Mouse (Mus musculus): ENCODE measurements around the gene Gm12169. TPM values are rescaled to one million over a fixed set of nuclear protein-coding genes. Genes with fewer than 3 reads are reported as not detected.
"Not testable (repeated sequence)": the region's sequence is repeated elsewhere in the genome, so short reads cannot be mapped to it uniquely, and the experiment has no call there.

Gm12169 gene
- polyA plus RNA-seq (2015; fragmentation: Nextera tagmentation; extraction: Ambion mirVana), result not detected in 2 replicates

DNA sequence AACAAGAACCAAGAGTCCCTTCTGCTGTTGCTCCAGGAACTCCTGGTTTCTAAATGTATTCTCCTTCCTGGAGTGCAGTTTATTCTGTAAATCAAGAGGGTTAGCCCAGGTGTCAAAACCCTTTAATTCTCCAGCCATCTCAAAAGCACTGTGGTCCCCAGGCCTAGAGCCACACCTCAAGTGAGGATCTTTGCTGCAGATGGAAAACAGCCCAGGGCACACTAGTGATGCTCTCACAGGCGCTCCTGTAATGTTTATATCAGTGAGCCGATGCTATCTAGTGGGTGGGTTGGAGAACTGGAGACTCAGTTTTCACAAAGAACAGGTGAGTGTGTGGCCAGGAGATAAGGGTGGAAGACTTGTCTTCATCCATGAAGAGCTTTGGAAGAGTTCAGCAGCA, at the start of gene Gm12169:
TSS of gene Gm12169 (plus strand) at position 301 of the 400 bp plus-strand sequence.
- Histone ChIP-seq H3K4me3 (replicated peaks; ENCODE audit: low read length) (no peak within 1 kb of the TSS), H3K9me3 (ENCODE audit: control insufficient read depth, low read length) (no peaks in the 10 kb centered on the region), H3K4me1 (replicated peaks; ENCODE audit: control insufficient read depth, insufficient read depth, low read length) (no peaks in the 10 kb centered on the region), H3K27ac (ENCODE audit: low read length) (no peak within 1 kb of the TSS), H3K4me2 (ENCODE audit: low read length) (no peak within 1 kb of the TSS), H3K9ac (replicated peaks; ENCODE audit: low read depth, low read length) (no peak within 1 kb of the TSS), H3K36me3 (ENCODE audit: control insufficient read depth, insufficient read depth) (no peaks in the 10 kb centered on the region), H3K27me3 (replicated peaks; ENCODE audit: control insufficient read depth, insufficient read depth, low read length) (no peaks in the 10 kb centered on the region)
- 92% methylated on average over 2 of the region's 2 CpGs for WGBS
- ATAC-seq, result no peak

- Histone ChIP-seq H3K4me3 (replicated peaks; ENCODE audit: low read length) (no peak overlapping the region), H3K9me3 (ENCODE audit: control insufficient read depth, low read length) (no peaks in the 10 kb centered on the region), H3K36me3 (ENCODE audit: control insufficient read depth, insufficient read depth) (no peaks in the 10 kb centered on the region), H3K4me2 (ENCODE audit: low read length) (no peak overlapping the region), H3K4me1 (replicated peaks; ENCODE audit: control insufficient read depth, insufficient read depth, low read length) (no peaks in the 10 kb centered on the region), H3K27ac (ENCODE audit: low read length) (no peak overlapping the region), H3K9ac (replicated peaks; ENCODE audit: low read depth, low read length) (no peak overlapping the region), H3K27me3 (replicated peaks; ENCODE audit: control insufficient read depth, insufficient read depth, low read length) (no peaks in the 10 kb centered on the region)
- 93% methylated on average over 4 of the region's 4 CpGs for WGBS
- ATAC-seq, result no peak
Observed at GRCm38 (mm10) chr11:46474220-46474619, 49.8 kb upstream of the Gm12169 start.

DNA sequence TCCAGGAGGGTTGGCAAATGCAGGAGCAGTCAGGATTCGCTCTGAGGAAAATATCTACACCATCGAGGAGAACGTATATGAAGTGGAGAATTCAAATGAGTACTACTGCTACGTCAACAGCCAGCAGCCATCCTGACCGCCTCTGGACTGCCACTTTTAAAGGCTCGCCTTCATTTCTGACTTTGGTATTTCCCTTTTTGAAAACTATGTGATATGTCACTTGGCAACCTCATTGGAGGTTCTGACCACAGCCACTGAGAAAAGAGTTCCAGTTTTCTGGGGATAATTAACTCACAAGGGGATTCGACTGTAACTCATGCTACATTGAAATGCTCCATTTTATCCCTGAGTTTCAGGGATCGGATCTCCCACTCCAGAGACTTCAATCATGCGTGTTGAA, 44.7 kb upstream of the Gm12169 start:
- ATAC-seq, result no peak
- no peak overlapping the region for H3K9ac ChIP-seq (replicated peaks; ENCODE audit: low read depth, low read length)
- WGBS, result 88% methylated on average over 9 of the region's 9 CpGs
- no peaks in the 10 kb centered on the region for H3K27me3 ChIP-seq (replicated peaks; ENCODE audit: control insufficient read depth, insufficient read depth, low read length)
- no peaks in the 10 kb centered on the region for H3K9me3 ChIP-seq (ENCODE audit: control insufficient read depth, low read length)
- no peak overlapping the region for H3K4me2 ChIP-seq (ENCODE audit: low read length)
- no peaks in the 10 kb centered on the region for H3K36me3 ChIP-seq (ENCODE audit: control insufficient read depth, insufficient read depth)
- no peaks in the 10 kb centered on the region for H3K4me1 ChIP-seq (replicated peaks; ENCODE audit: control insufficient read depth, insufficient read depth, low read length)
- no peak overlapping the region for H3K4me3 ChIP-seq (replicated peaks; ENCODE audit: low read length)
- H3K27ac ChIP-seq (ENCODE audit: low read length), result no peak overlapping the region

DNA sequence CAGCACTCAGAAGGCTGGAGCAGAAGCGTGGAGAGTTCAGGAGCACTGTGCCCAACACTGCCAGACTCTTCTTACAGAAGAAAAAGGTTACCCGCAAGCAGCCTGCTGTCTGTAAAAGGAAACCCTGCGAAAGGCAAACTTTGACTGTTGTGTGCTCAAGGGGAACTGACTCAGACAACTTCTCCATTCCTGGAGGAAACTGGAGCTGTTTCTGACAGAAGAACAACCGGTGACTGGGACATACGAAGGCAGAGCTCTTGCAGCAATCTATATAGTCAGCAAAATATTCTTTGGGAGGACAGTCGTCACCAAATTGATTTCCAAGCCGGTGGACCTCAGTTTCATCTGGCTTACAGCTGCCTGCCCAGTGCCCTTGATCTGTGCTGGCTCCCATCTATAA, 43.5 kb upstream of the Gm12169 start:
- Histone ChIP-seq H3K9me3 (ENCODE audit: control insufficient read depth, low read length) (no peaks in the 10 kb centered on the region), H3K9ac (replicated peaks; ENCODE audit: low read depth, low read length) (no peak overlapping the region), H3K27ac (ENCODE audit: low read length) (no peak overlapping the region), H3K27me3 (replicated peaks; ENCODE audit: control insufficient read depth, insufficient read depth, low read length) (no peaks in the 10 kb centered on the region), H3K36me3 (ENCODE audit: control insufficient read depth, insufficient read depth) (no peaks in the 10 kb centered on the region), H3K4me1 (replicated peaks; ENCODE audit: control insufficient read depth, insufficient read depth, low read length) (no peaks in the 10 kb centered on the region), H3K4me3 (replicated peaks; ENCODE audit: low read length) (no peak overlapping the region), H3K4me2 (ENCODE audit: low read length) (no peak overlapping the region)
- WGBS, result 86% methylated on average over 7 of the region's 7 CpGs
- no peak for ATAC-seq

DNA sequence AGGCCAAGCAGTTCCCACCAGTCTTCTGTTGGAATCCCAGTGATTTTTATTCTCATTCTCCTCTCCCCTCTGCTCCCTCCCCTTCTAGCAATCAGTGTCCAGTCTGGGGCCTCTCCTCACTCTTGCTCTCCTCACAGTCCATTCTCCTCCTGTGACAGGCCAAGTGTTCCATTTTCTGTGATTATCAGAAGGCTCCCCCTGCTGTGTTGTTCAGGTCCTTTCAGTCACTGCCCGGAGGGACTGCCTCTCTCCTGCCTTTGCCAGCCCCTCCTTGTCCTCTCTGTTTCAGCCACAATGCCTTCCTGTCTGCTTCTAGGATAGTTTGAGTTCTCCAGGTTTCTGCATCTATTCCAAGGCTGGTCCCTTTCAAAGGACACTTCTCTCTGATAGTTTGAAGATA, 35.8 kb upstream of the Gm12169 start:
- Histone ChIP-seq H3K4me1 (replicated peaks; ENCODE audit: control insufficient read depth, insufficient read depth, low read length) (no peaks in the 10 kb centered on the region), H3K27me3 (replicated peaks; ENCODE audit: control insufficient read depth, insufficient read depth, low read length) (no peaks in the 10 kb centered on the region), H3K4me3 (replicated peaks; ENCODE audit: low read length) (no peak overlapping the region), H3K9ac (replicated peaks; ENCODE audit: low read depth, low read length) (no peak overlapping the region), H3K9me3 (ENCODE audit: control insufficient read depth, low read length) (no peaks in the 10 kb centered on the region), H3K4me2 (ENCODE audit: low read length) (no peak overlapping the region), H3K27ac (ENCODE audit: low read length) (no peak overlapping the region), H3K36me3 (ENCODE audit: control insufficient read depth, insufficient read depth) (no peaks in the 10 kb centered on the region)
- ATAC-seq, result no peak
- 4% methylated on average over 1 of the region's 1 CpGs for WGBS

- Histone ChIP-seq H3K36me3 (ENCODE audit: control insufficient read depth, insufficient read depth) (no peaks in the 10 kb centered on the region), H3K9ac (replicated peaks; ENCODE audit: low read depth, low read length) (no peak overlapping the region), H3K4me2 (ENCODE audit: low read length) (no peak overlapping the region), H3K4me3 (replicated peaks; ENCODE audit: low read length) (no peak overlapping the region), H3K27ac (ENCODE audit: low read length) (no peak overlapping the region), H3K9me3 (ENCODE audit: control insufficient read depth, low read length) (no peaks in the 10 kb centered on the region), H3K4me1 (replicated peaks; ENCODE audit: control insufficient read depth, insufficient read depth, low read length) (no peaks in the 10 kb centered on the region), H3K27me3 (replicated peaks; ENCODE audit: control insufficient read depth, insufficient read depth, low read length) (no peaks in the 10 kb centered on the region)
- no peak for ATAC-seq
- WGBS, result 82% methylated on average over 2 of the region's 2 CpGs
Observed at GRCm38 (mm10) chr11:46488650-46489049, 35.4 kb upstream of the Gm12169 start.

GRCm38 (mm10) chr11:46507146-46507545, 16.9 kb upstream of the Gm12169 start:
- 59% methylated on average over 3 of the region's 3 CpGs for WGBS
- ATAC-seq, result no peak

GRCm38 (mm10) chr11:46509900-46510299, 14.1 kb upstream of the Gm12169 start:
- H3K9ac ChIP-seq (replicated peaks; ENCODE audit: low read depth, low read length), result no peak overlapping the region
- no peaks in the 10 kb centered on the region for H3K36me3 ChIP-seq (ENCODE audit: control insufficient read depth, insufficient read depth)
- no peak overlapping the region for H3K4me3 ChIP-seq (replicated peaks; ENCODE audit: low read length)
- no peak for ATAC-seq
- WGBS, result 94% methylated on average over 5 of the region's 5 CpGs
- no peaks in the 10 kb centered on the region for H3K4me1 ChIP-seq (replicated peaks; ENCODE audit: control insufficient read depth, insufficient read depth, low read length)
- no peaks in the 10 kb centered on the region for H3K27me3 ChIP-seq (replicated peaks; ENCODE audit: control insufficient read depth, insufficient read depth, low read length)
- no peak overlapping the region for H3K4me2 ChIP-seq (ENCODE audit: low read length)
- H3K9me3 ChIP-seq (ENCODE audit: control insufficient read depth, low read length), result no peaks in the 10 kb centered on the region
- no peak overlapping the region for H3K27ac ChIP-seq (ENCODE audit: low read length)

More at GRCm38 (mm10) chr11:46507146-46507545, 16.9 kb upstream of the Gm12169 start:
- no peaks in the 10 kb centered on the region for H3K27me3 ChIP-seq (replicated peaks; ENCODE audit: control insufficient read depth, insufficient read depth, low read length)
- no peak overlapping the region for H3K27ac ChIP-seq (ENCODE audit: low read length)
- no peaks in the 10 kb centered on the region for H3K9me3 ChIP-seq (ENCODE audit: control insufficient read depth, low read length)
- H3K4me2 ChIP-seq (ENCODE audit: low read length), result no peak overlapping the region
- no peak overlapping the region for H3K9ac ChIP-seq (replicated peaks; ENCODE audit: low read depth, low read length)
- H3K4me1 ChIP-seq (replicated peaks; ENCODE audit: control insufficient read depth, insufficient read depth, low read length), result no peaks in the 10 kb centered on the region
- H3K36me3 ChIP-seq (ENCODE audit: control insufficient read depth, insufficient read depth), result no peaks in the 10 kb centered on the region
- H3K4me3 ChIP-seq (replicated peaks; ENCODE audit: low read length), result no peak overlapping the region

GRCm38 (mm10) chr11:46521341-46521740, 2.7 kb upstream of the Gm12169 start:
- ATAC-seq; H3K36me3 ChIP-seq (ENCODE audit: control insufficient read depth, insufficient read depth); H3K27me3 ChIP-seq (replicated peaks; ENCODE audit: control insufficient read depth, insufficient read depth, low read length); H3K4me2 ChIP-seq (ENCODE audit: low read length); H3K9ac ChIP-seq (replicated peaks; ENCODE audit: low read depth, low read length); H3K9me3 ChIP-seq (ENCODE audit: control insufficient read depth, low read length); H3K4me1 ChIP-seq (replicated peaks; ENCODE audit: control insufficient read depth, insufficient read depth, low read length); H3K4me3 ChIP-seq (replicated peaks; ENCODE audit: low read length); H3K27ac ChIP-seq (ENCODE audit: low read length): not testable (repeated sequence)
- WGBS, result 86% methylated on average over 5 of the region's 5 CpGs

GRCm38 (mm10) chr11:46522719-46523118, 1.3 kb upstream of the Gm12169 start:
- H3K9me3 ChIP-seq (ENCODE audit: control insufficient read depth, low read length), result no peaks in the 10 kb centered on the region

More at GRCm38 (mm10) chr11:46522719-46523118, 1.3 kb upstream of the Gm12169 start:
- no peak overlapping the region for H3K4me3 ChIP-seq (replicated peaks; ENCODE audit: low read length)
- H3K4me2 ChIP-seq (ENCODE audit: low read length), result no peak overlapping the region
- no peak overlapping the region for H3K27ac ChIP-seq (ENCODE audit: low read length)
- ATAC-seq, result no peak
- no peak overlapping the region for H3K9ac ChIP-seq (replicated peaks; ENCODE audit: low read depth, low read length)
- H3K36me3 ChIP-seq (ENCODE audit: control insufficient read depth, insufficient read depth), result no peaks in the 10 kb centered on the region
- WGBS, result 85% methylated on average over 3 of the region's 3 CpGs
- no peaks in the 10 kb centered on the region for H3K27me3 ChIP-seq (replicated peaks; ENCODE audit: control insufficient read depth, insufficient read depth, low read length)
- no peaks in the 10 kb centered on the region for H3K4me1 ChIP-seq (replicated peaks; ENCODE audit: control insufficient read depth, insufficient read depth, low read length)

All from forebrain, embryonic 16.5 days (tissue).